In genomic region chr12:80517977-80518376, GRCm38 (mm10) we compare ENCODE assay signal across 9 mouse cellular contexts. TPM values are rescaled to one million over a fixed set of nuclear protein-coding genes. Genes with fewer than 3 reads are reported as not detected.
DNase-seq lines count a peak whose midpoint lies in the region; ATAC-seq and TF ChIP-seq lines count a peak whose summit lies in the region.
"Had no signal": no experiment of that assay in that cellular context is flagged by ENCODE, and none has a peak within 500 bp of the region (broad histone marks: within the 10 kb centered on the region; RNA-seq: fewer than 3 reads in every experiment).

TSS of gene Galnt16 (plus strand) at chr12:80518277.

- H3K4me1 ChIP-seq in heart, embryonic 12.5 days (replicated peaks) = peaks cover 17% of the 10 kb centered on the region
- peaks cover 40% of the 10 kb centered on the region for H3K4me1 ChIP-seq in hindbrain, embryonic 10.5 days (replicated peaks)
- H3K4me1 ChIP-seq in liver, embryonic 12.5 days = 0 out of 2 replicates have a peak, but pooled peaks cover 6% of the 10 kb centered on the region

- no peak for DNase-seq in heart, adult 11 months
- peak; percentile 5 for DNase-seq in brain, embryonic 14.5 days (ENCODE audit: low read depth)
- no peak for DNase-seq in hindbrain, embryonic 10.5 days (ENCODE audit: low spot score)
- DNase-seq in natural killer cell, adult 2 months (ENCODE audit: low spot score in 2 of 2) = no peak
- DNase-seq in cerebellum, postnatal 10 days = no peak

- peak within 1 kb of the TSS; percentile 72 for H3K4me3 ChIP-seq in heart, embryonic 12.5 days
- H3K4me3 ChIP-seq in hindbrain, embryonic 10.5 days = peak within 1 kb of the TSS; percentile 89
- H3K4me3 ChIP-seq in liver, embryonic 12.5 days = peak within 1 kb of the TSS; percentile 46

- ATAC-seq in heart, embryonic 12.5 days (ENCODE audit: insufficient number of reproducible peaks, low FRiP score) = no peak
- ATAC-seq in liver, embryonic 12.5 days = no peak
- no peak for ATAC-seq in cerebellum, adult (ENCODE audit: insufficient number of reproducible peaks, low FRiP score, low TSS enrichment)

- H3K27ac ChIP-seq in heart, embryonic 12.5 days (ENCODE audit: poor library complexity, severe bottlenecking) = no peak within 1 kb of the TSS
- peak within 1 kb of the TSS; percentile 93 for H3K27ac ChIP-seq in hindbrain, embryonic 10.5 days
- H3K27ac ChIP-seq in liver, embryonic 12.5 days = no peak within 1 kb of the TSS

- H3K36me3 ChIP-seq in heart, embryonic 12.5 days = no peaks in the 10 kb centered on the region
- no peaks in the 10 kb centered on the region for H3K36me3 ChIP-seq in hindbrain, embryonic 10.5 days
- H3K36me3 ChIP-seq in liver, embryonic 12.5 days = no peaks in the 10 kb centered on the region
- H3K36me3 ChIP-seq: G1E had no signal

- WGBS in heart, embryonic 12.5 days = 5% methylated on average over 14 of the region's 14 CpGs
- WGBS in hindbrain, embryonic 10.5 days = 4% methylated on average over 14 of the region's 14 CpGs
- WGBS in liver, embryonic 12.5 days (ENCODE audit: insufficient replicate concordance) = 3% methylated on average over 14 of the region's 14 CpGs

- H3K4me2 ChIP-seq in heart, embryonic 12.5 days = peak within 1 kb of the TSS; percentile 100
- H3K4me2 ChIP-seq in liver, embryonic 12.5 days = peak within 1 kb of the TSS; percentile 61

- peaks cover 91% of the 10 kb centered on the region for H3K27me3 ChIP-seq in heart, embryonic 12.5 days (replicated peaks)
- peaks cover 80% of the 10 kb centered on the region for H3K27me3 ChIP-seq in hindbrain, embryonic 10.5 days (ENCODE audit: insufficient read depth, poor library complexity, severe bottlenecking)
- H3K27me3 ChIP-seq in liver, embryonic 12.5 days (replicated peaks) = peaks cover 94% of the 10 kb centered on the region

- peak within 1 kb of the TSS; percentile 75 for H3K9ac ChIP-seq in heart, embryonic 12.5 days
- no peak within 1 kb of the TSS for H3K9ac ChIP-seq in liver, embryonic 12.5 days

- no peak for TF ChIP-seq CTCF in brain, embryonic 14.5 days (IDR thresholded peaks at IDR 0.05; ENCODE audit: borderline replicate concordance, extremely low read depth, insufficient read depth, insufficient read length)

- no peak for TF ChIP-seq POLR2A in brain, embryonic 14.5 days (IDR thresholded peaks at IDR 0.05; ENCODE audit: borderline replicate concordance, extremely low read depth, insufficient read depth, insufficient read length, poor library complexity, severe bottlenecking)

- no peaks in the 10 kb centered on the region for H3K9me3 ChIP-seq in heart, embryonic 12.5 days (replicated peaks)
- no peaks in the 10 kb centered on the region for H3K9me3 ChIP-seq in hindbrain, embryonic 10.5 days
- H3K9me3 ChIP-seq in liver, embryonic 12.5 days (replicated peaks) = no peaks in the 10 kb centered on the region

RNA-seq across cellular contexts. Expression of gene Galnt16, which starts in this region (rescaled TPM):
- polyA plus RNA-seq in heart, embryonic 12.5 days (2016; fragmentation: Nextera tagmentation; extraction: Ambion mirVana) = 2.1 and 2.2 TPM in 2 replicates
- 13.2 and 28.1 TPM in 2 replicates for polyA plus RNA-seq in brain, embryonic 14.5 days (2012; rRNA removed)
- polyA plus RNA-seq in hindbrain, embryonic 10.5 days (2016; fragmentation: Nextera tagmentation; extraction: Ambion mirVana) = 17.7 and 18.9 TPM in 2 replicates
- polyA plus RNA-seq in liver, embryonic 12.5 days (2016; fragmentation: Nextera tagmentation; extraction: Ambion mirVana) = 0.28 and 0.48 TPM in 2 replicates
